Mouse (Mus musculus) myocyte (in vitro differentiated cells): ENCODE data around the gene Unc45a.

Source experiments
- CEBPB ChIP-seq: IDR thresholded peaks from 2 replicates; pipeline ENCODE4 v1.6.1; 2011; ENCODE audit warnings: mild to moderate bottlenecking, moderate library complexity; ENCODE audit not compliant: poor library complexity, insufficient read depth, severe bottlenecking
- E2F4 ChIP-seq: IDR thresholded peaks from one replicate; pipeline ENCODE4 v1.6.1; 2011; ENCODE audit warnings: mild to moderate bottlenecking, control low read depth, moderate library complexity; ENCODE audit not compliant: insufficient read depth
- POLR2A ChIP-seq: IDR thresholded peaks from one replicate; pipeline ENCODE4 v1.6.1; 2011; ENCODE audit warnings: low read depth, mild to moderate bottlenecking, control low read depth, moderate library complexity; ENCODE audit not compliant: insufficient read length
- POLR2AphosphoS2 ChIP-seq: IDR thresholded peaks from one replicate; pipeline ENCODE4 v1.6.1; 2011; ENCODE audit warnings: low read depth, control low read depth; ENCODE audit not compliant: insufficient read length
- TCF12 ChIP-seq: IDR thresholded peaks from one replicate; pipeline ENCODE4 v1.6.1; 2011; ENCODE audit warnings: mild to moderate bottlenecking, control low read depth; ENCODE audit not compliant: poor library complexity, insufficient read depth, severe bottlenecking

DNA sequence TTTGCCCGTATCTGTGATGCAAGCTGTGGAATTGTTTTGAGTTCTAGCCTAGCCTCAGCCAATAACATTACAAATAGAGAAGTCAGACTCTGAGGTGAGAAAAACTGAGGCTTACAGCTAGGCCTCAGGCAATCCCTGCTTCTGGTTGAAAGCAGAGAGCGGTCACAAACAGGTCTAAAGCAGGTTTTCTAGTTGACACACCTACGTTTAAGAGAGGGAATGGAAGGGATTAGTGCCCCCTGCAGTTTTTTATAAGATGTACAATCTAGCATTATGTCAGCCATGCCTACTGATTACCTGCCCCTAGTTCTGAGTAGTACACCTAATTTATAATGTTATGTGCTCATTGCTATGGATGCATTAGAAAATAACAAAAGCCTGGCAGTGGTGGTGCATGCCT is 33.0 kb downstream of the Unc45a start:
- TF ChIP-seq POLR2A = no peak
- no peak for TF ChIP-seq CEBPB
- no peak for TF ChIP-seq TCF12
- TF ChIP-seq POLR2AphosphoS2 = no peak
- no peak for TF ChIP-seq E2F4
